Mouse (Mus musculus) cortical plate, adult 2 months (tissue): ENCODE measurements around the gene Rasip1. TPM values are rescaled to one million over a fixed set of nuclear protein-coding genes. Genes with fewer than 3 reads are reported as not detected.
"Not testable (repeated sequence)": the region's sequence is repeated elsewhere in the genome, so short reads cannot be mapped to it uniquely, and the experiment has no call there.

Experiments
- H3K27ac ChIP-seq: fragments of 200-500 bp; 2 replicates; pipeline ENCODE4 v1.5.1; 2012; ENCODE audit warnings: low read length, control low read depth, inconsistent platforms; ENCODE audit not compliant: insufficient read depth
- H3K4me1 ChIP-seq: fragments of 200-500 bp; 2 replicates; pipeline ENCODE4 v1.6.1; 2011; ENCODE audit warnings: low read length; ENCODE audit not compliant: control insufficient read depth, insufficient read depth
- H3K4me3 ChIP-seq: fragments of 200-500 bp; 2 replicates; pipeline ENCODE4 v1.5.1; 2011; ENCODE audit warnings: mild to moderate bottlenecking, low read length, control low read depth; ENCODE audit not compliant: insufficient read depth
- CTCF ChIP-seq: fragments of 200-500 bp; IDR thresholded peaks from 2 replicates; pipeline ENCODE4 v1.5.1; 2011; ENCODE audit warnings: mild to moderate bottlenecking, control low read depth, low read length; ENCODE audit not compliant: insufficient read depth; ENCODE audit errors: extremely low read depth
- POLR2A ChIP-seq: fragments of 200-500 bp; IDR thresholded peaks from 2 replicates; pipeline ENCODE4 v1.6.1; 2011; ENCODE audit warnings: mild to moderate bottlenecking, low read length, control low read depth; ENCODE audit not compliant: insufficient read depth; ENCODE audit errors: extremely low read depth
- polyA plus RNA-seq: library from polyadenylated mRNA; depleted of rRNA; stranded (reverse); fragments of >200 nt; gene quantifications from 2 replicates; pipeline ENCODE4 v1.2.3, GENCODE M21; 2012

Rasip1 gene
- polyA plus RNA-seq, 1 experiment, result 6.9 TPM

DNA sequence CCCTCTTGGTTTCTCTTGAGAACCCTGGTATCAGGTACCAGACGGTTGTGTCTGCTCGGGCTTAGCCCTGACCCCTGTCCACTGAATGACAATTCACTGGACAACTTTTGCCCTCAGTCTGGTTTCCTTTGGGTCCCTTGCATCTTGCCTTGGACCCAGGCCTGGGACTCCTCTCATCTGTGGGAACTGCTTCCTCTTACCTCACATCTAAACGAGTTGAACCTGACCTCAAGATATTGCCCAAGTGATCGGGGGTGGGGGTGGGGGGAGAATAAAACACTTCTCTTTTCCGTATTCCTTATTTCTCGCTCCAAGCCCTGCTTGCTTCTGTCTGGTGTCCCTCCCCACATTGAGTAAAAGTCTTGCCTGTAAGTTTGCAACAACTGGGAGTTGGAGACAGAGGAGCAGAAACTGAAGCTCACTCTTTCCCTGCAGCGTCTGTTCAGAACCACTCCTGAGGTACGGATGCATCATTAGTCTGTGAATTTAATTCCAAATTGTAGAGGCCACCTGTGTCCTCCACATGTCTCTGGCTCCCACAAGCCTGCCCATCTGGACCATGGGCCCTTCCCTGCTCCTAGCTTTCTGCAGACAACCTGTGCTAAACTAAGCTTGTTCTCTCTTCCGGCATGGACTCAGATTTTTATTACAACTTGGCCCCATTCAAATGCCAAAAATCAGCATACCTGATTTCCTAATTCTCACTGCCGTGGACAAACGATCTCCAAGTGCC lies 33.6 kb downstream of the Rasip1 start:
- Histone ChIP-seq H3K27ac (no peak overlapping the region), H3K4me3 (no peak overlapping the region), H3K4me1 (no peaks in the 10 kb centered on the region; the same call in 1 of the 2 replicates)
- TF ChIP-seq CTCF (no peak), POLR2A (no peak)

DNA sequence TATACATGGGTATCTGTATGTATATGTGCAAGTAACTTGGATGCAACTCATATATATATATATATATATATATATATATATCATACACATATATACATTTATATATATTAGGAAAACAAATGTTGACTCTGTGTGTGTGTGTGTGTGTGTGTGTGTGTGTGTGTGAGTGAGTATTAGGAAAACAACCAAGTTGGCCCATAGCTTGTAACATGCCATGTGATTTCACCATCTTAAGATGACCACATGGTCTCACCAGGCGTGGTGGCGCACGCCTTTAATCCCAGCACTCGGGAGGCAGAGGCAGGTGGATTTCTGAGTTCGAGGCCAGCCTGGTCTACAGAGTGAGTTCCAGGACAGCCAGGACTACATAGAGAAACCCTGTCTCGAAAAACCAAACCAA lies 34.4 kb downstream of the Rasip1 start:
- H3K27ac ChIP-seq, H3K4me3 ChIP-seq, H3K4me1 ChIP-seq: not testable (repeated sequence)

DNA sequence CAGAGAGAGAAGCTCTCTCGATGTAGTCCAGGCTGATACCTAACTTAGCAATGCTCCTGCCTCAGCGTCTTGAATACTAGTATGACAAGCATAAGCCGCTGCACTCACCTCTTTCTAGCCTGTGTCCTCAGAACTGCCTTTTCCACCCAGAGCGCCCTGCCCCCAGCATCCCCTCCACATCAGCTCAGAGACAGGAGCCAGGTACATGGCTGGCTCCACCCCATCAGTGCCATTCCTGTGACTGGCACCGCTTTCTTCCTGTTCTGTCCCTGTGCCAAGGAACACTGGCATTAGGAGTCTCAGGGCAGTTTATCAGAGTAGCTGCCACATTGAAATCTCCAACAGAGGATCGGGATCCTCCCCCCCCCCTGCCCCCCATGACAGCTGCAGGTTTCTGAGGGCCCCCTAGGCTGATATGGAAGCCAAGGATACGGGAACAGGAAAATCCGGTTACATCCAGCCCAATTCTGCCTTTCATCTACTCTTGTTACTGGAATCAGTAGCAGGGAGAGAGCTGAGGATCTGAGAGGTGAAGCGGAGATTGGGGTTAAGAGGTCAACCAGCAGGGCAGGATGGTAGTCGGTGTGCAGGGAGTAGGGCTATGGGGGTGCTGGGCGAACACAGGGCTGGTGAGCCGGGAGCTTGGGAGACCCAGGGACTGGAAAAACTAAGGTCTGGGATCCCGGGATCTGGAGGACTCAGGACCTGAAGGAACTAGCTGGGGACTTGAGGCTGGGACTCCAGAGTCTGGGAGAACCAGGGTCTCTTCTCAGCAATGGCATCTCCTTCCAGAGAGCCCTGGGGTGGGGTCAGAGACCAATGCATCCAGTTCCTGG lies 38.2 kb downstream of the Rasip1 start:
- Histone ChIP-seq H3K27ac (no peak overlapping the region), H3K4me3 (no peak overlapping the region), H3K4me1 (no peaks in the 10 kb centered on the region)
- TF ChIP-seq POLR2A, result no peak
- no peak for TF ChIP-seq CTCF

DNA sequence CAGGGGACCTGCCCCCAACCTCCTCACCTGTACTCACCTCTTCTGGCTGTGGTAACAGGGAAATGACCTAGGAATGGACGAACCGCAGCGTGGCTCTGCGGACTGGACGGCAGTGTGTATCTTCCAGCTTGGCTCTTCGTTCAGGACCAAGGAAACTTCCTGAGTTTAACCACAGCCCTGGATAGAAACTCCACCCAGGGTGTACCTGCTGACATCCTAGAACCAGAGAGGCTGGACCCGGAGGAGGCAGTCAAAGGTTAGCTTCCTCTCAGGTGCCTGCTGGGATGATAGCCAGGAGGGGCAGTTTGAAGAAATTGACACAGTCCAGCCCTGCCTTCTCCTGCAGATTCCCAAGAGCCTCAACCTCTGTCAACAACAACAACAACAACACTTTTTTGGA lies 38.9 kb downstream of the Rasip1 start, which contains the start of gene Fut2:
Gene Fut2, minus strand, starts transcription at position 234 of the 400 bp plus-strand sequence.
- Histone ChIP-seq H3K27ac (no peak within 1 kb of the TSS), H3K4me1 (no peaks in the 10 kb centered on the region), H3K4me3 (no peak within 1 kb of the TSS)
- no peak for TF ChIP-seq POLR2A

DNA sequence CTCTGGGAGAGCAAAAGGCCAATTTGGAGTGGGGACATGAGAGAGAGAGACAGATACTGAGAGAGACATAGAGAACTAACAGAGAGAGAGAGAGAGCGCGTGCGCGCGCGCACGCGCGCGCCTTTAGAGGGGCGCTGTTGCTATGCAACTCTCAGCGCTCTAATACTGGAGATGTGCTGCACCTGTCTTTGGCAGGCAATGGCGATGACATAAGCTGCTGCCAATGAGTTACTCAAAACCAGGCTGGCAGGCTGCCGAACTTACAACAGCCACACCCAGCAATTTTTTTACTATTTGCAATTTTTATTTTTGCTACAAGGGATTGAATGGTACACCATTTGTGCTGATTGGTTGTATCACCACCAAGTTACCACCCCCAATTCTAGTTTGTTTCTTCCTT lies 40.5 kb downstream of the Rasip1 start:
- no peak overlapping the region for H3K4me3 ChIP-seq

DNA sequence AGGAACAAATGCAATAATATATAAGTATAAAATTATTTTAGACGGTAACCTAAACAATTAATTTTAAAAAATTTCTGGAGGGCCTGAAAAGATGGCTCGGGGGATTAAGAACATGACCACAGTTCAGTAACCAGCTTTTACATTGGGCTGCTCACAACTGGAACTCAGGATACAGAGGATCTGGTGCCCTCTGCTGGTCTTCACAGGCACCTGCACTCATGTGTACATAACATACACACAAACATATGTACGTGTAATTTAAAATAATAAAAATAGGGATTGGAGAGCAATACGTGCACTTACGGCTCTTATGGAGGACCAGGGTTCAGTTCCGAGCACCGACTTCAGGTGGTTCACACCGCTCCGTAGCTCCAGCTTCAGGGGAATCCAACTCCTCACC lies 41.6 kb downstream of the Rasip1 start:
- Histone ChIP-seq H3K27ac (no peak overlapping the region), H3K4me3 (no peak overlapping the region), H3K4me1 (no peaks in the 10 kb centered on the region)
- TF ChIP-seq POLR2A (no peak), CTCF (no peak)

More for the DNA sequence above, 40.5 kb downstream of the Rasip1 start:
- Histone ChIP-seq H3K4me1 (no peaks in the 10 kb centered on the region), H3K27ac (no peak overlapping the region)
- no peak for TF ChIP-seq CTCF

DNA sequence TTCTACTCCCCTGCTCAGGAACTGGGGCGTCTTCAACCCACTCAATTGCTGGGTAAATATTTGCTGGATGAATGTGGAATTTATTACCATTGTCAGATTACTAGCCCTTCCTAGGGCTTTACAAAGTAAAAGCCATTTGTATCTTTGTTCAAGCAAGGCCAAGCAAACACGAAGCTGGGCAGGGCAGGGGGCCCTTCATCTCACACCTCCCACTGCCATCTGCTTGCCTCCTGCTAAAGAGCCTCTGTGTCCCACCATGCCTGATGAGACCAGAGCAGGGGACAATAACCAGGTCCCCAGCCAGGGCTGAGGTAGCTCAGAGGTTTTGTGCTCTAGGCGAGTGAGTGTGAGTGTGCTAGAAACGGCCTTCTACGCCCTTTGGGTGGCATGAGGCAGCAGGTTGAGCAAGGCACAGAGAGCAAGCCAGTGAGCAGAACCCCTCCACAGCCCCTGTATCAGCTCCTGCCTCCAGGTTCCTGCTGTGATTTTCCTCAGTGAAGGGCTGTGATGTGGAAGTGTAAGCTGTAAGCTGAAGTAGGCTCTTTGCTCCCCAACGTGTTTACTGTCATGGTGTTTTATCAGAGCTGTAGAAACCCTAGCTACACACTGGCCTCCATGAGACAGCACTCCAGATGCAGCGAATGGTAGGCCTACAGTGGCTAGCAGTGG lies 50.5 kb downstream of the Rasip1 start:
- H3K4me3 ChIP-seq, result no peak overlapping the region
- no peak for TF ChIP-seq CTCF
- TF ChIP-seq POLR2A, result no peak
- no peaks in the 10 kb centered on the region for H3K4me1 ChIP-seq
- no peak overlapping the region for H3K27ac ChIP-seq

DNA sequence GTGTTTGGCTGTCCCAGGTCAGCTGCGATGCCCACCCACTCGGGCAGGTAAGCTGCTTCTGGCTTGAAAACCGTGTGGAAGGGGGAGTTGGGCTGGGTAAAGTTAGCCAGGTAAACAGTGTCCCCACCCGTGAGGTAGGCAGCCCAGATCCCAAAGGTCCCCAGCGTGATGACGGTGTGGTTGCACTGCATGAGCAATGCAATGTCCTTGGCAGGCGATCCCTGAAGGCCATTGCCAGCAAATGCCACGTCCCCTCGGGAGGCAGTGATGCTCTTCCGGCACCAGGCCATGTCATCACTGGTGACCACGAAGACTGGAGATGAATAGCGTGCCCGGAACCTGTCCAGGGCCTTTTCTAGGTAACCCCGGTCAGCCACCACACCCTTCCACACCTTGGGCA lies 51.2 kb downstream of the Rasip1 start:
- no peak overlapping the region for H3K27ac ChIP-seq
- TF ChIP-seq POLR2A (no peak), CTCF (no peak)

DNA sequence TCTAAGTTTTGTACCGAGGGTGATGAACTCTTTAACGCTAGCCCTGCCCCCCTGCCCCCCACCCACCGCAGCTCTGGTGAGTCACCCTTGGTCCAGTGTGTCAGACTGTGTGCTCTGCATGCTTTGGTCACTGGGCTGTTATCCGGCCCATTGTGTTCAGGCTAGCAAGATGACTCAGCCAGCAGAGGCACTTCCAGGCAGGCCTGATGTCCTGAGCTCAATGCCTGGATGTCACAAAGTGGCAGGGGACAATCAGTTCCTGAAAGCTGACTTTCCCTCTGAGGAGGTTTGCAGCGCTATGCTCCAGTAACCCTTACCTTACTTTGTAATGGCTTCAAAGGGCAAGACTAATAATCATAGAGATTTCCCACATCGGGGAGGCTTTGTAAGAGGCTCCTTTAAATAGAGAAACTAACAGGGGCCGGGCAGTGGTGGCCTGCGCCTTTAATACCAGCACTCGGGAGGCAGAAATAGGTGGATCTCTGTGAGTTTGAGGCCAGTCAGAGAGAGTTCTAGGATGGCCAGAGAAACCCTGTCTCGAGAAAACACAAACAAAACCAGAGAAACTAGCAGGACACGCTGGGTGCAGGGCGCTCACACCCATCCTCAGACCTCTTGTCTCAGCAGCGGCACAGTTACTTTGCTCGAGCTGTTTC lies 52.8 kb downstream of the Rasip1 start:
- Histone ChIP-seq H3K4me3 (no peak overlapping the region), H3K4me1 (no peaks in the 10 kb centered on the region), H3K27ac (no peak overlapping the region)
- TF ChIP-seq POLR2A, result no peak

More for the DNA sequence above, 51.2 kb downstream of the Rasip1 start:
- Histone ChIP-seq H3K4me1 (no peaks in the 10 kb centered on the region), H3K4me3 (no peak overlapping the region)
